Mouse (Mus musculus): Measurements from ENCODE around the gene Rhox12. TPM values are rescaled to one million over a fixed set of nuclear protein-coding genes. Genes with fewer than 3 reads are reported as not detected.

The Rhox12 gene
- total RNA-seq (2021), result not detected
- long read RNA-seq, experiment 1, result 0 reads
- long read RNA-seq, experiment 2, result 0 reads

DNA sequence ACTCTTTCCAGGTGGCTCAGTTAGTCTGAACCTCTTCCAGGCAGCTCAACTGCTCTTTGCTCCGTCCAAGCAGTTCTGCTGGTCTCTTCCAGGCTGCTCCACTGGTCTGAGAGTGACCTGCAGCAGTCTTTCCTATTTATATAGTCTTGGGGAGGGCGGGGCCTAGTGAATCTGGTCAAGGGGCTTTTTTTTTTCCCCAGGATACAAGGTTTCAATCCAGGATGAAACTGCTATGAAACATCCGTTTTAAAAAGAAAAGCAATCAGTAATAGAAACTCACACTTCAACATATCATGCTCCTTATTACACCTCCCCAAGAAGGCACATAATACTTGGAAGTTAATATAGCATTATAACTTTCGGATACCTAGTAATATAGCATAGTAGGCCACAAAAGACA is at the start of gene Rhox12:
Gene Rhox12, minus strand, starts transcription at position 101 of the 400 bp plus-strand sequence.
- intact Hi-C loops (cut with DNase I), result no loop called here
- no peak for DNase-seq

- no peak for DNase-seq
- intact Hi-C loops (cut with DNase I), result no loop called here
Measured at GRCm38 (mm10) chrX:38159097-38159496, 48.4 kb upstream of the Rhox12 start.

DNA sequence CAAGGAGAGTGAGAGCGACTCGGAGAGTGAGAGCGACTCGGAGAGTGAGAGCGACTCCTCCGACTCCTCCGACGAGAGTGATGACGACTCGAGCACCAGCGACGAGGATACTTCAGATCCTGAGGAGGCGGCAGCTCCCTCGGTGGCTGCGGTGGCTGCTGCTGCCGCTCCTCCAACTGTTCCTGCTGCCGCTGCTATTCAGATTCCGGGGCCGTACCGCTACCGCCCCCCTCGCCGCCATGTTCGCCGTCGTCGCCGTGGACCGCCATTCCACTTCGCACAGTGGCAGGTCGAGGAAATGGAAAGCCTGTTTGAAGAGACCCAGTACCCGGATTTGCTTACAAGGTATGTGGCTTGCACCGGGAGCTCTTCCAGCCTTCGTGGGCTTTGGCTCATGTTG is 10.8 kb upstream of the Rhox12 start:
- no peak for DNase-seq

GRCm38 (mm10) chrX:38120982-38121381 is 10.3 kb upstream of the Rhox12 start, which contains the start of gene Rhox13:
Rhox13 (plus strand) TSS chrX:38121219.
- intact Hi-C loops (cut with DNase I), result no loop called here

More for the DNA sequence above, 10.8 kb upstream of the Rhox12 start:
- intact Hi-C loops (cut with DNase I), result no loop called here

GRCm38 (mm10) chrX:38085041-38085440 is 25.7 kb downstream of the Rhox12 start, which contains the start of gene Rhox11:
Rhox11 (minus strand) TSS chrX:38085141.
- intact Hi-C loops (cut with DNase I), result no loop called here

More at GRCm38 (mm10) chrX:38120982-38121381, 10.3 kb upstream of the Rhox12 start, which contains the start of gene Rhox13:
- DNase-seq, result no peak

GRCm38 (mm10) chrX:38084226-38084625 is 26.5 kb downstream of the Rhox12 start:
- intact Hi-C loops (cut with DNase I), result loop anchor here (5.0 kb wide), 1 partner anchor 93 kb away; no protein-coding TSS in a partner anchor
- DNase-seq, result peak; percentile 33 to 50

More at GRCm38 (mm10) chrX:38085041-38085440, 25.7 kb downstream of the Rhox12 start, which contains the start of gene Rhox11:
- DNase-seq, result no peak

DNA sequence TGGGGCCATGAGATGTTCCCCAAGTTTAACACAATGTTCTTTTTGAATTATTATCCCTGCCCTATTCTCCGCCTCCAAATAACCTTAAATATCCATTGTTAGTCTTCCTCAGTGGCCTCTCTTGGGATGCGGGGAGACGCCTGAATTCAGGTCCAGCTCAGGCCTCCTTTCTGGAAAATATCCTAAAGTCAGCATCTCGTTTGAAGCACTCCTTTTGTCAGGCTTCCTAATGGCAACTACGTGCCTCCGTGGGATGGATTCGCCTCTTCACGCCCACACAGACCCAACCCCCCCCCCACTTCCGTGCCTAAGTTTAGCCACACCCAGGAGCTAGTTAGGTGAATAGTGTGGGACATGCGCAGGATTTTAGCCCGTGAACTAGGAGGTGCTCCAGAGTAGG is 44.5 kb downstream of the Rhox12 start, which contains the start of gene Rhox10:
Gene Rhox10, plus strand, starts transcription at position 301 of the 400 bp plus-strand sequence.
- DNase-seq, result no peak
- intact Hi-C loops (cut with DNase I), result no loop called here

- peak; percentile 6 to 14 for DNase-seq
Measured at GRCm38 (mm10) chrX:38061544-38061943, 49.2 kb downstream of the Rhox12 start.

More at GRCm38 (mm10) chrX:38061544-38061943, 49.2 kb downstream of the Rhox12 start:
- intact Hi-C loops (cut with DNase I), result loop anchor here (5.0 kb wide), 1 partner anchor 116 kb away; no protein-coding TSS in a partner anchor

Other genes with a start within 250 kb of the Rhox12 start
- not detected for gene Rhox8, start 232.0 kb downstream of the Rhox12 start, total RNA-seq (2021)
- not detected for gene Rhox7b, start 213.7 kb downstream of the Rhox12 start, total RNA-seq (2021)
- gene Rhox9, start 209.1 kb downstream of the Rhox12 start, total RNA-seq (2021), result not detected
- gene Btg1-ps1, start 92.1 kb downstream of the Rhox12 start, total RNA-seq (2021), result not detected
- gene Btg1-ps2, start 67.8 kb downstream of the Rhox12 start, total RNA-seq (2021), result not detected
- gene Rhox10, start 44.4 kb downstream of the Rhox12 start, total RNA-seq (2021), result not detected
- not detected for gene Rhox11, start 25.8 kb downstream of the Rhox12 start, total RNA-seq (2021)
- not detected for gene Rhox13, start 10.3 kb upstream of the Rhox12 start, total RNA-seq (2021)
- 10 to 100 TPM; 11.6 to 11.7 TPM for gene Zbtb33, start 78.9 kb upstream of the Rhox12 start, total RNA-seq (2021)
- 1 to 10 TPM; 6.6 to 9.2 TPM for gene Tmem255a, start 141.5 kb upstream of the Rhox12 start, total RNA-seq (2021)
- gene Atp1b4, start 205.3 kb upstream of the Rhox12 start, total RNA-seq (2021), result not detected